Mouse (Mus musculus) inflammation-experienced regulatory T-cells, adult 6 months (primary cell): ENCODE measurements around the gene Mt4. TPM values are rescaled to one million over a fixed set of nuclear protein-coding genes. Genes with fewer than 3 reads are reported as not detected.
A peak's percentile ranks its signal among the peaks of the same experiment; 100 is the strongest.

Experiments
- ATAC-seq: one replicate; pipeline ENCODE4 v1.8.0; 2017
- polyA plus RNA-seq, 3 experiments: library from polyadenylated mRNA; unstranded; fragments of 100-300 nt; shearing (Covaris generic); gene quantifications; one replicate each; pipeline ENCODE4 v1.2.1; 2017

Gene Mt4
- polyA plus RNA-seq, 3 experiments from 2014 or later: not detected

- ATAC-seq: no peak
These were observed 42.9 kb downstream of the Mt4 start for GRCm38 (mm10) chr8:94179713-94180560.

DNA sequence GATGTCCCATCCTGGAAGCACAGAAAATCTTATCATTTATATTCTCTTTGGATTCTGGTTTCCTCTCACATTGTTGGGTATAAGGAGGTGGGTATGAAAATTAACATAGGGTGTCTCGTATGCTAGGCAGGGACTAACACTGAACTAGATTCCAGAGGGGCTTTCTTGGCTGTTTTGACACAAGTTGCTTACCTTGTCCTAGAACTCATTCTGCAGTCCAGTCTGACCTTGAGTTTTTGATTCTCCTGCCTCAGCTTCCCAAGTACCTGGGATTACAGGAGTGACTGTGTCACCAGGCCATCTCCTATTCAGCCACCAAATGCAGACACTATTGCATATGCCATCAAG lies 43.5 kb downstream of the Mt4 start:
- ATAC-seq: no peak

DNA sequence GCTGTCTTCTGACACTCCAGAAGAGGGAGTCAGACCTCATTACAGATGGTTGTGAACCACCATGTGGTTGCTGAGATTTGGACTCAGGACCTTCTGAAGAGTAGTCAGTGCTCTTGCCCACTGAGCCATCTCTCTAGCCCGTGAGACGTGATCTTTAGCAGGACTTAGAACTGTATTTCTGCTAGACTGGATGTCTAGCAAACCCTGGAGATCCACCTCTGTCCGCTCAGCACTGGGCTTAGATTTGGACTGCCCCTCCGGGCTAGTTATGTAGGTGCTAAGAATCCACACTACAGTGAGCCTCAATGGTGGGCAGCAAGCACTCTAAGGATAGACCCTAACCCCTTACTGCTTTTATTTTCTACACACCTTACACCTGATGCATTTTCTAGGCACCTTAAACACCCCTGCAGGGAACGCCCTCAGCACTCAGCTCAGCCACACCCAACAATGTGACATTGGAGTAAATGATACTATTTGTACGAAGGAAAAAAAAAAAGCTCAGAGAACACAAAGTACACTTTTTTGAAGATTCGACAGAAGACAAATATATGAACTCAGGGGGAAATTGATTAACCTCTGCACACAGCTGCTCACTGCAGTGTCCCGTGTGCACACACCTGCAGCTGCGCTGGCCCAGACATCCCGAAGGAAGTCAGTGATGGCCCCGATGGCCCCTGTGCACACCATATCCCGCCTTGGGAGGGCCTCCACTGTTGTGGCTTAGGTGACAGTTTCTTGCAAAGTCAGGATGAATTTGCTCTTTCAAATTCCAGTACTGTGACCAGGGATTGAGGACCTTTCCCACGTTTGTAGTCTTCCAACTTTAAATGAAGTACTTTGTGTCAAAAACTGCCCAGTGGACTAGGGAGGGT lies 45.3 kb downstream of the Mt4 start:
- no peak for ATAC-seq

DNA sequence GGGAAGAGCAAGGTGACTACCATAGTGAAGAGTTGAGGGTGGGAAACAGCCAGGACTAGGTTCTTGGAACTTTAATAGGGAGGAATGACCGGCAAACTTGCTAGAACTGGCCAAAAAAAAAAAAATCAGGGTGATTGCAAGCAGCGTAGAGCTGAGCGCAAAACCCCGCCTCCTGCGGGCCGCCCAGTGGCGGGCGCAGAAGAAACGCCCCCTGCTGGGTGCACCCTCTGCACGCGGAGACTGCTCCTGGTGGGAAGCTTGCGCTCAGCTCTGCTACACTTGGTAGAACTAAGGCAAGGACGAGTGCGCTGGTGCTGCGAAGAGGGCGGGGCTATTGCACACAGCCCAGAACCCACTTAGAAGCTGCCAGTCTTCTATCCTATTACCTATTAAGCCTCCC lies 46.1 kb downstream of the Mt4 start:
- peak; percentile 80 for ATAC-seq

- ATAC-seq: no peak
These were observed 47.4 kb downstream of the Mt4 start for GRCm38 (mm10) chr8:94184357-94184843.

DNA sequence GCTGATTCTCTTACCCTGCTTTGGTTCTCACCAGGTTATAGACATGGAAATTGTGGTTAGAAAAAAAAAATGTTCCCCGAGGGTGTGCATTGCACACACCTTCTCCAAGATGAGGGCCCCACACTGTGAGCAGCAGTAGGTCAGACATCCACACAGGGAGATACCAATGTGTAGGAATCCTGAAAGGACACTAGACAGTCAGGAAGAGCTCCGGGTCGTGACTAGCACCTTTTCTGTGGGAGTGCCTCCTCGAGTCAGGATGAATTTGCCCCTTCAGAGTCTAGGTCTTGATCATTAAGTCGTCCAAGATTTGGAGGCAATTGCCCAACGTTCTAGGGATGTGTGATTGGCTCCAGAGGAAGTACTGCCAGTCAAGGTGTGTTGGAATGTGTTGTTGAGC lies 48.8 kb downstream of the Mt4 start:
- no peak for ATAC-seq

DNA sequence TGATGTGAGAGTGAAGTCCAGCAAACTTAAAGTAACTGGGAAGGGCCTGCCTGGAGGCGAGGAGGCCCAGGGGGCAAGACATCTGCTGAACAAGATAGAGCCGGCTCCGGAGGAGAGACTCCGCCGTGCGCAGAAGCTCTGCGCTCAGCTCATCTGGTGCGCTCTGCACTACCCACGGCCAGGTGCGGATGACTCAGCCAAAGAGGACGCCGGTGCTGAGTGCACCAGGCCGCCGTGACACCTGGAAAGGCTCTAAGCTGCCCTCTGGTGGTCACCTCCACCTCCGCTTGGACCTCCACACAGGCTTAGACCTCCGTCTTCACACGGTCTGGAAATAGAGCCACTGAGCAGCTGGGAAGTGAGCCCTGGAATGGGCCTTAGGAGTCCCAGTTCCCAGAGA lies 49.5 kb downstream of the Mt4 start:
- peak; percentile 32 for ATAC-seq

- ATAC-seq: no peak
These were observed 50.4 kb downstream of the Mt4 start for GRCm38 (mm10) chr8:94187290-94188002.

Other genes with a start within 250 kb of the Mt4 start
- 10 to 100 TPM; 20.3 to 38.5 (median 38.0) TPM for gene Amfr, start 124.4 kb upstream of the Mt4 start, polyA plus RNA-seq
- gene Nudt21, start 100.2 kb upstream of the Mt4 start, polyA plus RNA-seq: 100 to 1,000 TPM in 1 of 3 experiments, 10 to 100 TPM in 2; 60.1 to 163 (median 82.0) TPM
- gene Ogfod1, start 100.0 kb upstream of the Mt4 start, polyA plus RNA-seq: 10 to 100 TPM; 16.7 to 23.2 (median 22.4) TPM
- gene Bbs2, start 38.3 kb upstream of the Mt4 start, polyA plus RNA-seq: 1 to 10 TPM; 1.6 to 9.5 (median 5.9) TPM
- gene Mt3, start 15.4 kb downstream of the Mt4 start, polyA plus RNA-seq: 1 to 10 TPM in 1 of 3 experiments, not detected in 2; 5.9 TPM
- under 1 TPM in 1 of 3 experiments, not detected in 2; 0.94 TPM for gene Mt2, start 35.5 kb downstream of the Mt4 start, polyA plus RNA-seq
- 10 to 100 TPM in 1 of 3 experiments, 1 to 10 TPM in 2; 1.5 to 11.0 (median 2.6) TPM for gene Mt1, start 41.9 kb downstream of the Mt4 start, polyA plus RNA-seq
- 10 to 100 TPM; 29.9 to 37.2 (median 35.3) TPM for gene Nup93, start 77.4 kb downstream of the Mt4 start, polyA plus RNA-seq
- under 1 TPM in 1 of 3 experiments, not detected in 2; 0.20 TPM for gene Slc12a3, start 192.0 kb downstream of the Mt4 start, polyA plus RNA-seq
- 100 to 1,000 TPM in 2 of 3 experiments, 10 to 100 TPM in 1; 75.9 to 149 (median 110) TPM for gene Herpud1, start 249.2 kb downstream of the Mt4 start, polyA plus RNA-seq